8 mouse cellular contexts compared by ENCODE assay signal in genomic region chr4:133091459-133091785, GRCm38 (mm10). TPM values are rescaled to one million over a fixed set of nuclear protein-coding genes. Genes with fewer than 3 reads are reported as not detected.
A peak's percentile ranks its signal among the peaks of the same experiment; 100 is the strongest.
DNase-seq lines count a peak whose midpoint lies in the region; ATAC-seq and TF ChIP-seq lines count a peak whose summit lies in the region.

No protein-coding gene starts in this region.

- DNase-seq in kidney, adult 18-20 months, result no peak
- DNase-seq in ES-E14 (ENCODE audit: low read depth, low spot score), result no peak
- no peak for DNase-seq in liver, embryonic 13.5 days
- DNase-seq in right cerebral cortex, postnatal 36 days (ENCODE audit: low spot score in 2 of 2), result no peak
- no peak for DNase-seq in T-cell, adult 2 months (ENCODE audit: low spot score)
- no peak for DNase-seq in embryo, embryonic 10 days (ENCODE audit: low spot score)

- 70% methylated on average over 4 of the region's 4 CpGs for WGBS in kidney, embryonic 15.5 days
- WGBS in forebrain, embryonic 15.5 days, result 63% methylated on average over 4 of the region's 4 CpGs
- 59% methylated on average over 4 of the region's 4 CpGs for WGBS in liver, embryonic 13.5 days (ENCODE audit: insufficient replicate concordance)

- H3K9ac ChIP-seq in kidney, embryonic 15.5 days, result no peak overlapping the region
- H3K9ac ChIP-seq in ES-E14 (ENCODE audit: insufficient read depth, low read depth, low read length, poor library complexity, severe bottlenecking), result peak overlapping the region; percentile 44; the same call in 1 of the 2 replicates
- H3K9ac ChIP-seq in forebrain, embryonic 15.5 days (replicated peaks), result no peak overlapping the region
- no peak overlapping the region for H3K9ac ChIP-seq in liver, embryonic 13.5 days

- H3K27me3 ChIP-seq in kidney, embryonic 15.5 days, result no peaks in the 10 kb centered on the region
- no peaks in the 10 kb centered on the region for H3K27me3 ChIP-seq in forebrain, embryonic 15.5 days
- peaks cover 69% of the 10 kb centered on the region for H3K27me3 ChIP-seq in liver, embryonic 13.5 days

- H3K4me1 ChIP-seq in kidney, embryonic 15.5 days, result peaks cover 85% of the 10 kb centered on the region
- peaks cover 10 to 39% of the 10 kb centered on the region in 2 experiments for H3K4me1 ChIP-seq in ES-E14 (ENCODE audit: control insufficient read depth in 2 of 2, insufficient read depth in 2 of 2, low read length in 2 of 2, poor library complexity in 1 of 2)
- peaks cover 76% of the 10 kb centered on the region for H3K4me1 ChIP-seq in forebrain, embryonic 15.5 days
- H3K4me1 ChIP-seq in liver, embryonic 13.5 days (replicated peaks), result peaks cover 63% of the 10 kb centered on the region

- H3K27ac ChIP-seq in kidney, embryonic 15.5 days, result peak overlapping the region; percentile 95
- H3K27ac ChIP-seq in ES-E14 (ENCODE audit: insufficient read depth, low read depth, low read length, poor library complexity, severe bottlenecking), result peak overlapping the region; percentile 30; the same call in 1 of the 2 replicates
- H3K27ac ChIP-seq in forebrain, embryonic 15.5 days (replicated peaks), result peak overlapping the region; percentile 93
- H3K27ac ChIP-seq in liver, embryonic 13.5 days, result peak overlapping the region; percentile 71

- H3K4me2 ChIP-seq in kidney, embryonic 15.5 days, result no peak overlapping the region
- peak overlapping the region; percentile 31 for H3K4me2 ChIP-seq in forebrain, embryonic 15.5 days (replicated peaks)
- no peak overlapping the region for H3K4me2 ChIP-seq in liver, embryonic 13.5 days

- in situ Hi-C loops in ES-E14 (cut with MboI; ENCODE audit: low sequenced_read_pairs in 2 of 2, unreplicated experiment in 2 of 2), result no loop called here

- H3K4me3 ChIP-seq in kidney, embryonic 15.5 days (replicated peaks), result no peak overlapping the region
- H3K4me3 ChIP-seq in ES-E14 (ENCODE audit: insufficient read depth in 1 of 2, low read depth in 1 of 2, low read length in 2 of 2, poor library complexity in 1 of 2, severe bottlenecking in 1 of 2), result no peak overlapping the region; a peak in 1 of 4 replicates
- no peak overlapping the region for H3K4me3 ChIP-seq in forebrain, embryonic 15.5 days
- H3K4me3 ChIP-seq in liver, embryonic 13.5 days (replicated peaks), result no peak overlapping the region

- no peaks in the 10 kb centered on the region for H3K9me3 ChIP-seq in kidney, embryonic 15.5 days (replicated peaks)
- H3K9me3 ChIP-seq in ES-E14 (ENCODE audit: control insufficient read depth, insufficient read depth, low read depth, low read length), result no peaks in the 10 kb centered on the region
- H3K9me3 ChIP-seq in forebrain, embryonic 15.5 days, result no peaks in the 10 kb centered on the region
- H3K9me3 ChIP-seq in liver, embryonic 13.5 days (replicated peaks), result no peaks in the 10 kb centered on the region

- ATAC-seq in kidney, embryonic 15.5 days (replicated peaks; ENCODE audit: low FRiP score), result no peak
- ATAC-seq in forebrain, embryonic 15.5 days (replicated peaks), result no peak
- ATAC-seq in liver, embryonic 13.5 days (ENCODE audit: low read depth), result no peak

- H3K36me3 ChIP-seq in kidney, embryonic 15.5 days, result no peaks in the 10 kb centered on the region
- no peaks in the 10 kb centered on the region for H3K36me3 ChIP-seq in ES-E14 (ENCODE audit: control insufficient read depth, insufficient read depth, low read length, poor library complexity, severe bottlenecking)
- H3K36me3 ChIP-seq in forebrain, embryonic 15.5 days, result no peaks in the 10 kb centered on the region
- no peaks in the 10 kb centered on the region for H3K36me3 ChIP-seq in liver, embryonic 13.5 days

TF ChIP-seq in ES-E14, 5 proteins besides CTCF, POLR2A, EP300 and RAD21:
- TF ChIP-seq ZC3H11A (IDR thresholded peaks at IDR 0.05; ENCODE audit: borderline replicate concordance, low read depth, low read length), result no peak
- TF ChIP-seq HCFC1 (IDR thresholded peaks at IDR 0.05; ENCODE audit: borderline replicate concordance, insufficient read depth, low read length), result no peak
- no peak for TF ChIP-seq CHD2 (IDR thresholded peaks at IDR 0.05; ENCODE audit: low read depth, low read length)
- no peak for TF ChIP-seq ZNF384 (IDR thresholded peaks at IDR 0.05; ENCODE audit: low read depth, low read length)
- TF ChIP-seq MAFK (IDR thresholded peaks at IDR 0.05; ENCODE audit: insufficient read depth, low read depth, low read length), result no peak

RNA-seq across cellular contexts. Expression of gene Wasf2, which starts 38.9 kb away (rescaled TPM):
- polyA plus RNA-seq in kidney, embryonic 15.5 days (2015; fragmentation: Nextera tagmentation; extraction: Ambion mirVana), result 107 and 109 TPM in 2 replicates
- 31.8 and 32.3 TPM in 2 replicates for total RNA-seq in ES-E14 (2012; rRNA removed)
- 31.8 and 33.6 TPM in 2 replicates for polyA plus RNA-seq in forebrain, embryonic 15.5 days (2015; fragmentation: Nextera tagmentation; extraction: Ambion mirVana)
- 52.3 and 54.0 TPM in 2 replicates for polyA plus RNA-seq in liver, embryonic 13.5 days (2015; fragmentation: Nextera tagmentation; extraction: Ambion mirVana)

Comparison
In these comparisons a context has a peak if more than half of its experiments do, and no peak if none do; other contexts are left out.
1. H3K27ac ChIP-seq: peak in every context shown above with its lines; median percentile 95 in kidney, embryonic 15.5 days; 93 in forebrain, embryonic 15.5 days; 71 in liver, embryonic 13.5 days; 30 in ES-E14.